Mouse (Mus musculus) CH12.LX (cell line): ENCODE results near the gene Kcnk7. TPM values are rescaled to one million over a fixed set of nuclear protein-coding genes. Genes with fewer than 3 reads are reported as not detected.

ENCODE experiments used
- DNase-seq: peaks from one replicate; pipeline ENCODE4 v3.0.0-alpha.2; 2013; ENCODE audit errors: extremely low read depth
- H3K27ac ChIP-seq: 2 replicates; pipeline ENCODE4 v1.5.1; 2012; ENCODE audit warnings: low read depth, mild to moderate bottlenecking, control low read depth, moderate library complexity; ENCODE audit not compliant: insufficient read depth
- H3K27me3 ChIP-seq: replicated peaks from 2 replicates; pipeline ENCODE3; 2012; ENCODE audit warnings: inconsistent platforms
- H3K36me3 ChIP-seq, 2 experiments: replicated peaks in 1 of 2; 2 replicates each; pipeline versions ENCODE3 to v1.6.1; 2012; ENCODE audit warnings: inconsistent platforms in 1 of 2, low read length in 1 of 2, mild to moderate bottlenecking in 1 of 2, mixed read lengths in 1 of 2, moderate library complexity in 1 of 2; ENCODE audit not compliant: control insufficient read depth in 1 of 2, insufficient read depth in 1 of 2
- H3K4me1 ChIP-seq, 2 experiments: 2 replicates each; pipeline ENCODE4 v1.6.1; 2012; ENCODE audit warnings: inconsistent platforms in 1 of 2, moderate library complexity in 1 of 2; ENCODE audit not compliant: insufficient read depth in 2 of 2, control insufficient read depth in 1 of 2
- H3K4me2 ChIP-seq: 2 replicates; pipeline ENCODE4 v1.6.1; 2012; ENCODE audit warnings: low read depth, mild to moderate bottlenecking, control low read depth; ENCODE audit not compliant: poor library complexity, insufficient read depth, severe bottlenecking
- H3K4me3 ChIP-seq, 3 experiments: fragments of 150-350 bp in 1 of 3; sonication (generic) in 1 of 3; replicated peaks in 1 of 3; 2 replicates each; pipeline versions ENCODE3 to v1.5.1; 2011 to 2012; ENCODE audit warnings: low read depth in 2 of 3, low read length in 2 of 3, mild to moderate bottlenecking in 2 of 3, moderate library complexity in 2 of 3, control low read depth in 1 of 3, improper control_type of control experiment in 1 of 3, inconsistent platforms in 1 of 3, mixed read lengths in 1 of 3; ENCODE audit not compliant: poor library complexity in 1 of 3
- H3K79me2 ChIP-seq: replicated peaks from 2 replicates; pipeline ENCODE4 v1.6.1; 2012; ENCODE audit warnings: mild to moderate bottlenecking, moderate library complexity; ENCODE audit not compliant: control insufficient read depth, poor library complexity, insufficient read depth, severe bottlenecking; ENCODE audit errors: extremely low read depth
- H3K9ac ChIP-seq: 2 replicates; pipeline ENCODE4 v1.6.1; 2012; ENCODE audit warnings: low read depth, mild to moderate bottlenecking, control low read depth, moderate library complexity; ENCODE audit not compliant: insufficient read depth
- H3K9me3 ChIP-seq: replicated peaks from 2 replicates; pipeline ENCODE3; 2012; ENCODE audit warnings: low read length, inconsistent platforms, mixed read lengths
- BHLHE40 ChIP-seq: IDR thresholded peaks from 2 replicates; pipeline ENCODE4 v1.6.1; 2011; ENCODE audit warnings: mild to moderate bottlenecking, low read depth, low read length, improper control_type of control experiment
- CHD1 ChIP-seq: IDR thresholded peaks from 2 replicates; pipeline ENCODE4 v1.6.1; 2012; ENCODE audit warnings: low read depth, low read length, improper control_type of control experiment, inconsistent platforms
- CHD2 ChIP-seq: IDR thresholded peaks from 2 replicates; pipeline ENCODE4 v1.6.1; 2011; ENCODE audit warnings: low read length, improper control_type of control experiment
- ELF1 ChIP-seq: IDR thresholded peaks from 2 replicates; pipeline ENCODE4 v1.6.1; 2014; ENCODE audit warnings: low read depth, mild to moderate bottlenecking, inconsistent platforms, low read length, improper control_type of control experiment
- EP300 ChIP-seq: IDR thresholded peaks from 2 replicates; pipeline ENCODE4 v1.6.1; 2011; ENCODE audit warnings: low read length, improper control_type of control experiment
- ETS1 ChIP-seq: conservative IDR thresholded peaks from 2 replicates; pipeline ENCODE4 v1.6.1; 2012; ENCODE audit warnings: low read depth, mild to moderate bottlenecking, inconsistent platforms, low read length, improper control_type of control experiment, moderate library complexity
- HCFC1 ChIP-seq: IDR thresholded peaks from 2 replicates; pipeline ENCODE4 v1.6.1; 2012; ENCODE audit warnings: low read depth, mild to moderate bottlenecking, inconsistent platforms, low read length, improper control_type of control experiment
- IRF4 ChIP-seq: IDR thresholded peaks from 2 replicates; pipeline ENCODE4 v1.6.1; 2014; ENCODE audit warnings: low read depth, mild to moderate bottlenecking, inconsistent platforms, low read length, improper control_type of control experiment
- JUND ChIP-seq: conservative IDR thresholded peaks from 2 replicates; pipeline ENCODE4 v1.6.1; 2011; ENCODE audit warnings: low read depth, low read length, improper control_type of control experiment
- KAT2A ChIP-seq: IDR thresholded peaks from 2 replicates; pipeline ENCODE4 v1.6.1; 2012; ENCODE audit warnings: low read length, improper control_type of control experiment, inconsistent platforms; ENCODE audit not compliant: insufficient replicate concordance
- MAFK ChIP-seq: IDR thresholded peaks from 2 replicates; pipeline ENCODE4 v1.6.1; 2011; ENCODE audit warnings: low read length, improper control_type of control experiment; ENCODE audit not compliant: insufficient replicate concordance
- MAX ChIP-seq: IDR thresholded peaks from 2 replicates; pipeline ENCODE4 v1.6.1; 2011; ENCODE audit warnings: low read length, improper control_type of control experiment
- MAZ ChIP-seq: IDR thresholded peaks from 2 replicates; pipeline ENCODE4 v1.6.1; 2012; ENCODE audit warnings: low read depth, mild to moderate bottlenecking, inconsistent platforms, low read length, improper control_type of control experiment, moderate library complexity
- MEF2A ChIP-seq: IDR thresholded peaks from 2 replicates; pipeline ENCODE4 v1.6.1; 2014; ENCODE audit warnings: low read depth, mild to moderate bottlenecking, inconsistent platforms, low read length, improper control_type of control experiment, borderline replicate concordance
- MXI1 ChIP-seq: IDR thresholded peaks from 2 replicates; pipeline ENCODE4 v1.6.1; 2011; ENCODE audit warnings: mild to moderate bottlenecking, low read depth, low read length, improper control_type of control experiment
- MYC ChIP-seq: IDR thresholded peaks from 2 replicates; pipeline ENCODE4 v1.6.1; 2011; ENCODE audit warnings: low read depth, mild to moderate bottlenecking, improper control_type of control experiment, low read length
- POLR2A ChIP-seq: IDR thresholded peaks from 2 replicates; pipeline ENCODE4 v1.6.1; 2011; ENCODE audit warnings: low read depth, mild to moderate bottlenecking, improper control_type of control experiment, low read length
- POLR2AphosphoS2 ChIP-seq: IDR thresholded peaks from 2 replicates; pipeline ENCODE4 v1.6.1; 2011; ENCODE audit warnings: low read depth, low read length, improper control_type of control experiment
- SIN3A ChIP-seq: IDR thresholded peaks from 2 replicates; pipeline ENCODE4 v1.6.1; 2012; ENCODE audit warnings: low read length, improper control_type of control experiment, inconsistent platforms
- SMC3 ChIP-seq: IDR thresholded peaks from 2 replicates; pipeline ENCODE4 v1.6.1; 2011; ENCODE audit warnings: low read depth, low read length, improper control_type of control experiment
- TBP ChIP-seq: conservative IDR thresholded peaks from 2 replicates; pipeline ENCODE4 v1.6.1; 2011; ENCODE audit warnings: low read depth, low read length, improper control_type of control experiment
- TCF12 ChIP-seq: IDR thresholded peaks from 2 replicates; pipeline ENCODE4 v1.6.1; 2014; ENCODE audit warnings: low read depth, mild to moderate bottlenecking, inconsistent platforms, low read length, improper control_type of control experiment
- UBTF ChIP-seq: IDR thresholded peaks from 2 replicates; pipeline ENCODE4 v1.6.1; 2012; ENCODE audit warnings: low read depth, mild to moderate bottlenecking, inconsistent platforms, low read length, improper control_type of control experiment, moderate library complexity
- USF1 ChIP-seq: IDR thresholded peaks from 2 replicates; pipeline ENCODE4 v1.6.1; 2014; ENCODE audit warnings: low read depth, mild to moderate bottlenecking, inconsistent platforms, low read length, improper control_type of control experiment
- USF2 ChIP-seq: conservative IDR thresholded peaks from 2 replicates; pipeline ENCODE4 v1.6.1; 2011; ENCODE audit warnings: low read depth, low read length, improper control_type of control experiment
- ZMIZ1 ChIP-seq: IDR thresholded peaks from 2 replicates; pipeline ENCODE4 v1.6.1; 2012; ENCODE audit warnings: low read depth, mild to moderate bottlenecking, inconsistent platforms, low read length, improper control_type of control experiment
- ZNF384 ChIP-seq: IDR thresholded peaks from 2 replicates; pipeline ENCODE4 v1.6.1; 2012; ENCODE audit warnings: low read depth, low read length, improper control_type of control experiment, inconsistent platforms
- dilution Hi-C: fragments of 300-500 bp; cut with MboI; formaldehyde crosslinking; loops from 2 replicates; pipeline ENCODE4 v1.14.3; 2020; ENCODE audit warnings: low sequenced_read_pairs; ENCODE audit not compliant: extremely low pct_unique_long_range_greater_than_20kb, extremely low pct_ligation_motif_present
- in situ Hi-C: fragments of 300-500 bp; cut with MboI; formaldehyde crosslinking; loops from 3 replicates; pipeline ENCODE4 v1.14.3; 2019; ENCODE audit warnings: low sequenced_read_pairs, low pct_ligation_motif_present, low pct_unique_long_range_greater_than_20kb, mixed read lengths
- polyA plus RNA-seq: library from polyadenylated mRNA; unstranded; fragments of >175 nt; gene quantifications from 2 replicates; pipeline ENCODE4 v1.2.1, GENCODE M21; 2012; ENCODE audit warnings: low read depth; ENCODE audit not compliant: insufficient read length
- total RNA-seq, 2 experiments: library from RNA; depleted of rRNA; stranded (reverse); fragments of 300-350 nt in 1 of 2; fragments of >200 nt in 1 of 2; gene quantifications; 2 replicates each; pipeline ENCODE4 v1.2.3; 2012 to 2014

Kcnk7 gene
- total and polyA plus RNA-seq, 3 experiments, result 0.30 TPM; not detected in 2

DNA sequence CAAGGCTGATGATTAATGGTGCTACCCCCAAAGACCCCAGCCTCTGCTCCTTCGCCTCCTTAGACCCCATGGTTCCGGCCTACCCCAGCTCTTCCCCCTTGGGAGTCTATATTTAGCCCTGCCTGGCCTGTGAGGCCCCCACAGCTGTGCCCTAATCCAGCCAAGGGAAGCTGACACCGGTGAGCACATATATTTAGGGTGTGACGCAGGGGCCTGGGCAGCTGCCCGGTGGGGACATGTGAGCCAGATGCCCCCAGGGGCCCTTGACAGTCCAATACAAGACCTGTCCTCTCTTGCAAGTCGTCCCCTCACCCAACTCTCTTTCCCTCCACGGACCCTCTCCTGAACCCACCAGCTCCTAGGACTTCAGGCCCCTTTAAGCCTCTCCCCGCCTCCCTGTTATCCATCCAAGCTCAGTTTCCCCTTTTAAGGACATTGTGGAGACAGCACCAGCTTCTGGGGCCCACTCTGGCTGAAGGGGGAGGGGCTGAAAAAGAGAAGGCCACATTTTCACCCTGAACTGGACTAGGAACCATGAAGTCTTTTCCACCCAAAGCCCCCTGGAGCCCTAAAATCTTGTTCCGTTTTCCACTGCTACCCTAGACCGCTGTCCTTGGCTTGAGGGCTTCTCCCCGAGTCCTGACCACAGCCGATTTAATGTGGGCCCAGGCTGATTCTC lies 21.0 kb downstream of the Kcnk7 start:
- Histone ChIP-seq H3K4me1 (peaks cover 14 to 50% of the 10 kb centered on the region in 2 experiments), H3K9ac (peak overlapping the region; percentile 88), H3K9me3 (no peaks in the 10 kb centered on the region), H3K36me3 (peaks cover 26 to 48% of the 10 kb centered on the region in 2 experiments), H3K27ac (peak overlapping the region; percentile 95), H3K27me3 (no peaks in the 10 kb centered on the region), H3K79me2 (peaks cover 26% of the 10 kb centered on the region), H3K4me2 (peak overlapping the region; percentile 57), H3K4me3 (peak overlapping the region; percentile 75 to 85 (median 76))
- peak; percentile 64 for DNase-seq
- in situ Hi-C loops, result no loop called here
- no peak for TF ChIP-seq POLR2AphosphoS2
- no peak for TF ChIP-seq IRF4
- TF ChIP-seq MAZ, result peak; percentile 55; the same call in 1 of the 2 replicates
- TF ChIP-seq MEF2A, result peak; percentile 95
- TF ChIP-seq MAX, result 0 out of 2 replicates have a peak, but pooled peaks have one; percentile 39
- peak; percentile 77 for TF ChIP-seq ETS1
- TF ChIP-seq BHLHE40, result peak; percentile 64; the same call in 1 of the 2 replicates
- peak; percentile 34 for TF ChIP-seq MXI1
- TF ChIP-seq SMC3, result no peak
- TF ChIP-seq CHD1, result peak; percentile 75; the same call in 1 of the 2 replicates
- peak; percentile 36 for TF ChIP-seq EP300
- TF ChIP-seq ELF1, result 0 out of 2 replicates have a peak, but pooled peaks have one; percentile 28
- TF ChIP-seq USF2, result no peak
- TF ChIP-seq ZMIZ1, result peak; percentile 62
- peak; percentile 10; the same call in 1 of the 2 replicates for TF ChIP-seq SIN3A
- TF ChIP-seq MYC, result no peak
- peak; percentile 41; the same call in 1 of the 2 replicates for TF ChIP-seq TCF12
- TF ChIP-seq CHD2, result peak; percentile 72; the same call in 1 of the 2 replicates
- dilution Hi-C loops, result no loop called here

DNA sequence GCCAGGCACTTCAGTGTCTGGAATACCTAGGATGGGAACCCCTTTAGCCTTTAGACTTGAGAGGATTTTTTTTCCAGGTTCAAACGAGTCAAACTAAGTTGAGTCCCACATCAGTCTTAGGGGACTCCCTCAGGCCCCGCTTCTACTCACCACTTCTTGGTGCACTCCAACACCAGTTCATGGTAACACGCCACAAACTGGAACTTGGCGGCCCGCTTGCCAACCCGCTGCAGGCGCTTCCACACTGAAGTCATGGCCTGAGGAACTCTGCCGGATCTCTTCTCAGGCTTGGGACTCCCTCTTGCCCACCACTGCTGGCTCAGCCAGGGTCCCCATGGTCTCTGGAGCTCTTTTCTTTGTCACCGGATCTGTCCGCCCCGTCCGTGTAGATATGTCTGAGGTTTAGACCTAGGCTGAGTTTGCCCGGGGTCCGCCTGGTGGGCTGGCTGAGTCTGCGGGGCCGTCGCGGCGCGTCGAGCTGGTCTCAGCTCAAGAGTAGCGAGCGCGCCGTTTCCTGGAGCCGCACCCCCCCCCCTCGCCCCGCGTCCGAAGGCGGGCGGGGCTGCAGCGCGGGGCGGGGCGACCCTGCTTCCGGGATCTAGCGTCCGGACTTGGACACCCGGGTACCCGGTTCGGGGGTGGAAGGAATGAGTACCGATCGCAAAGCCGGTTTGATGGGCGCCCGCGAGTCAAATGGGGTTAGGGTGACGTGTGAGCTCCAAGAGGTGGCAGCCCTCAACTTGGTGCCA lies 21.8 kb downstream of the Kcnk7 start, which contains the start of gene Ehbp1l1:
Gene Ehbp1l1, minus strand, starts transcription at position 551 of the 749 bp plus-strand sequence.
- peaks cover 26% of the 10 kb centered on the region for H3K79me2 ChIP-seq
- peak within 1 kb of the TSS; percentile 75 to 85 (median 76) for H3K4me3 ChIP-seq
- H3K4me2 ChIP-seq, result peak within 1 kb of the TSS; percentile 57
- H3K4me1 ChIP-seq, result peaks cover 21 to 57% of the 10 kb centered on the region in 2 experiments
- no peaks in the 10 kb centered on the region for H3K9me3 ChIP-seq
- in situ Hi-C loops (no loop called here), dilution Hi-C loops (no loop called here)
- peak within 1 kb of the TSS; percentile 95 for H3K27ac ChIP-seq
- H3K27me3 ChIP-seq, result no peaks in the 10 kb centered on the region
- peak; percentile 63 for DNase-seq
- peaks cover 19 to 47% of the 10 kb centered on the region in 2 experiments for H3K36me3 ChIP-seq
- peak within 1 kb of the TSS; percentile 88 for H3K9ac ChIP-seq
- TF ChIP-seq HCFC1 (peak; percentile 43), IRF4 (0 out of 2 replicates have a peak, but pooled peaks have one; percentile 43), ELF1 (peak; percentile 95), ZNF384 (no peak), JUND (no peak), CHD2 (0 out of 2 replicates have a peak, but pooled peaks have one; percentile 12), MAZ (peak; percentile 93), MEF2A (0 out of 2 replicates have a peak, but pooled peaks have one; percentile 32), TBP (no peak), TCF12 (peak; percentile 76; the same call in 1 of the 2 replicates), USF1 (no peak), SIN3A (peak; percentile 91), ZMIZ1 (no peak), POLR2A (peak; percentile 65), KAT2A (0 out of 2 replicates have a peak, but pooled peaks have one; percentile 26), MXI1 (peak; percentile 69), UBTF (0 out of 2 replicates have a peak, but pooled peaks have one; percentile 40), MAFK (no peak), POLR2AphosphoS2 (no peak)
